In genomic region chr2:35689881-35690280, GRCm38 (mm10) we compare ENCODE assay signal across 10 mouse cellular contexts.
DNase-seq lines count a peak whose midpoint lies in the region; ATAC-seq and TF ChIP-seq lines count a peak whose summit lies in the region.
"Had no signal": no experiment of that assay in that cellular context is flagged by ENCODE, and none has a peak within 500 bp of the region (broad histone marks: within the 10 kb centered on the region; RNA-seq: fewer than 3 reads in every experiment).

No protein-coding gene starts in this region.

- 45% methylated on average over 2 of the region's 2 CpGs for WGBS in heart, embryonic 14.5 days
- WGBS in lung, postnatal 0 days = 31% methylated on average over 2 of the region's 2 CpGs
- WGBS in intestine, postnatal 0 days = 16% methylated on average over 2 of the region's 2 CpGs
- 60% methylated on average over 2 of the region's 2 CpGs for WGBS in stomach, embryonic 15.5 days

- peak; percentile 37 for TF ChIP-seq CTCF in lung, postnatal 0 days (IDR thresholded peaks at IDR 0.05)
- no peak for TF ChIP-seq CTCF in intestine, postnatal 0 days (IDR thresholded peaks at IDR 0.05; ENCODE audit: low read depth)

- no peak overlapping the region for H3K4me3 ChIP-seq in heart, embryonic 14.5 days (ENCODE audit: control insufficient read depth in 1 of 2, insufficient read depth in 1 of 2, low read depth in 1 of 2, low read length in 2 of 2)
- no peak overlapping the region for H3K4me3 ChIP-seq in lung, postnatal 0 days (ENCODE audit: low read depth, low read length)
- no peak overlapping the region for H3K4me3 ChIP-seq in intestine, postnatal 0 days (ENCODE audit: low read depth, low read length)
- H3K4me3 ChIP-seq in stomach, embryonic 15.5 days (replicated peaks) = no peak overlapping the region
- H3K4me3 ChIP-seq: hindbrain, embryonic 15.5 days; liver, embryonic 15.5 days had no signal

- H3K4me1 ChIP-seq in heart, embryonic 14.5 days (ENCODE audit: control insufficient read depth in 2 of 2, insufficient read depth in 2 of 2, low read length in 2 of 2) = peaks cover 80 to 99% of the 10 kb centered on the region in 2 experiments
- peaks cover 60% of the 10 kb centered on the region for H3K4me1 ChIP-seq in lung, postnatal 0 days (ENCODE audit: insufficient read depth, low read depth, low read length)
- H3K4me1 ChIP-seq in intestine, postnatal 0 days (replicated peaks; ENCODE audit: control insufficient read depth, insufficient read depth, low read length) = peaks cover 42% of the 10 kb centered on the region
- peaks cover 82% of the 10 kb centered on the region for H3K4me1 ChIP-seq in stomach, embryonic 15.5 days

- no peak overlapping the region for H3K4me2 ChIP-seq in heart, embryonic 14.5 days (ENCODE audit: low read length)
- H3K4me2 ChIP-seq in lung, postnatal 0 days (replicated peaks; ENCODE audit: low read depth, low read length) = no peak overlapping the region
- no peak overlapping the region for H3K4me2 ChIP-seq in intestine, postnatal 0 days (replicated peaks; ENCODE audit: low read depth)
- H3K4me2 ChIP-seq in stomach, embryonic 15.5 days = no peak overlapping the region
- H3K4me2 ChIP-seq: hindbrain, embryonic 15.5 days; liver, embryonic 15.5 days had no signal

- no peak overlapping the region for H3K9ac ChIP-seq in heart, embryonic 14.5 days (ENCODE audit: low read length)
- H3K9ac ChIP-seq in lung, postnatal 0 days (replicated peaks; ENCODE audit: low read depth) = no peak overlapping the region
- H3K9ac ChIP-seq in intestine, postnatal 0 days (ENCODE audit: low read depth, low read length) = no peak overlapping the region
- H3K9ac ChIP-seq in stomach, embryonic 15.5 days = no peak overlapping the region
- H3K9ac ChIP-seq: hindbrain, embryonic 15.5 days; liver, embryonic 15.5 days had no signal

- no peaks in the 10 kb centered on the region for H3K27me3 ChIP-seq in heart, embryonic 14.5 days (ENCODE audit: control insufficient read depth, insufficient read depth, low read length)
- no peaks in the 10 kb centered on the region for H3K27me3 ChIP-seq in lung, postnatal 0 days (replicated peaks; ENCODE audit: insufficient read depth, low read length)
- no peaks in the 10 kb centered on the region for H3K27me3 ChIP-seq in intestine, postnatal 0 days (replicated peaks; ENCODE audit: control insufficient read depth, insufficient read depth, low read length)
- no peaks in the 10 kb centered on the region for H3K27me3 ChIP-seq in stomach, embryonic 15.5 days (replicated peaks)
- H3K27me3 ChIP-seq: hindbrain, embryonic 15.5 days; liver, embryonic 15.5 days had no signal

- TF ChIP-seq EP300 in lung, postnatal 0 days (IDR thresholded peaks at IDR 0.05) = no peak

- no peak for ATAC-seq in heart, embryonic 14.5 days (ENCODE audit: insufficient number of reproducible peaks, insufficient read depth, low FRiP score, low read depth)
- ATAC-seq in lung, postnatal 0 days = no peak
- ATAC-seq in intestine, postnatal 0 days = no peak
- no peak for ATAC-seq in stomach, embryonic 15.5 days (ENCODE audit: insufficient read depth, low FRiP score, low read depth)

- peak overlapping the region; percentile 79 to 91; a peak in 3 of 4 replicates for H3K27ac ChIP-seq in heart, embryonic 14.5 days (replicated peaks in 1 of 2; ENCODE audit: control insufficient read depth in 1 of 2, insufficient read depth in 1 of 2, low read depth in 2 of 2, low read length in 2 of 2)
- H3K27ac ChIP-seq in lung, postnatal 0 days (ENCODE audit: low read length) = peak overlapping the region; percentile 78
- H3K27ac ChIP-seq in intestine, postnatal 0 days (ENCODE audit: low read depth, low read length) = 0 out of 2 replicates have a peak overlapping the region, but pooled peaks have one; percentile 90
- H3K27ac ChIP-seq in stomach, embryonic 15.5 days = peak overlapping the region; percentile 91

- DNase-seq in heart, adult 11 months = no peak
- no peak for DNase-seq in lung, postnatal 0 days (ENCODE audit: low spot score)
- DNase-seq in lung, postnatal 4 days = no peak
- DNase-seq in right cerebral cortex, adult 18-20 months = no peak
- DNase-seq: layer of hippocampus, adult 9-11 months had no signal

- H3K36me3 ChIP-seq in heart, embryonic 14.5 days (ENCODE audit: control insufficient read depth, insufficient read depth, low read length) = peaks cover 3% of the 10 kb centered on the region; the same call in 1 of the 2 replicates
- no peaks in the 10 kb centered on the region for H3K36me3 ChIP-seq in lung, postnatal 0 days (ENCODE audit: insufficient read depth, low read length)
- H3K36me3 ChIP-seq in intestine, postnatal 0 days (ENCODE audit: control insufficient read depth, insufficient read depth) = no peaks in the 10 kb centered on the region
- no peaks in the 10 kb centered on the region for H3K36me3 ChIP-seq in stomach, embryonic 15.5 days
- H3K36me3 ChIP-seq: hindbrain, embryonic 15.5 days; liver, embryonic 15.5 days had no signal

- H3K9me3 ChIP-seq in heart, embryonic 14.5 days (ENCODE audit: control insufficient read depth, low read length) = no peaks in the 10 kb centered on the region
- no peaks in the 10 kb centered on the region for H3K9me3 ChIP-seq in lung, postnatal 0 days (ENCODE audit: low read length)
- no peaks in the 10 kb centered on the region for H3K9me3 ChIP-seq in intestine, postnatal 0 days (ENCODE audit: control insufficient read depth)
- H3K9me3 ChIP-seq in stomach, embryonic 15.5 days = no peaks in the 10 kb centered on the region
- H3K9me3 ChIP-seq: hindbrain, embryonic 15.5 days; liver, embryonic 15.5 days had no signal
